Mouse (Mus musculus) hindbrain, embryonic 13.5 days (tissue): ENCODE results near the gene Cebpa. TPM values are rescaled to one million over a fixed set of nuclear protein-coding genes. Genes with fewer than 3 reads are reported as not detected.
A peak's percentile ranks its signal among the peaks of the same experiment; 100 is the strongest.

Source experiments
- ATAC-seq: fragments of 200-750 bp; cut with Nextera tagmentation; 2 replicates; pipeline ENCODE4 v1.8.0; 2017; ENCODE audit warnings: moderate TSS enrichment; ENCODE audit not compliant: low FRiP score
- H3K27ac ChIP-seq: fragments of 300-500 bp; sonication (generic); 2 replicates; pipeline ENCODE4 v1.5.1; 2015; ENCODE audit warnings: inconsistent platforms, mild to moderate bottlenecking, moderate library complexity
- H3K27me3 ChIP-seq: fragments of 300-500 bp; sonication (generic); 2 replicates; pipeline ENCODE4 v1.6.1; 2015; ENCODE audit warnings: mild to moderate bottlenecking, inconsistent platforms
- H3K36me3 ChIP-seq: fragments of 300-500 bp; sonication (generic); 2 replicates; pipeline ENCODE4 v1.6.1; 2015; ENCODE audit warnings: mild to moderate bottlenecking, inconsistent platforms
- H3K4me1 ChIP-seq: fragments of 300-500 bp; sonication (generic); replicated peaks from 2 replicates; pipeline ENCODE4 v1.6.1; 2015; ENCODE audit warnings: inconsistent platforms
- H3K4me2 ChIP-seq: fragments of 300-500 bp; sonication (generic); 2 replicates; pipeline ENCODE4 v1.6.1; 2015; ENCODE audit warnings: inconsistent platforms, mild to moderate bottlenecking, moderate library complexity
- H3K4me3 ChIP-seq: fragments of 300-500 bp; sonication (generic); 2 replicates; pipeline ENCODE4 v1.5.1; 2015; ENCODE audit warnings: mild to moderate bottlenecking, inconsistent platforms
- H3K9ac ChIP-seq: fragments of 300-500 bp; sonication (generic); 2 replicates; pipeline ENCODE4 v1.6.1; 2015; ENCODE audit warnings: mild to moderate bottlenecking, inconsistent platforms
- H3K9me3 ChIP-seq: fragments of 300-500 bp; sonication (generic); 2 replicates; pipeline ENCODE4 v1.6.1; 2016; ENCODE audit warnings: inconsistent platforms
- WGBS: fragments of 180-500 bp; shearing (Covaris S2); methylation state at CpG from one replicate; pipeline ENCODE4 v1.1.7; 2015; 5-methylcytosine and 5-hydroxymethylcytosine counted together
- microRNA-seq: library from miRNA; unstranded; fragments of <30 nt; microRNA quantifications from one replicate; pipeline ENCODE4, GENCODE M21; 2016
- polyA plus RNA-seq: library from polyadenylated mRNA; unstranded; fragments of >200 nt; fragmentation: Nextera tagmentation; extraction: Ambion mirVana; gene quantifications from 2 replicates; pipeline ENCODE4 v1.2.1, GENCODE M21; 2015

Gene Cebpa
- polyA plus RNA-seq, 1 experiment from 2014 or later, result 0.60 TPM

GRCm38 (mm10) chr7:35156561-35157477 is 37.7 kb downstream of the Cebpa start:
- ATAC-seq, result no peak
- Histone ChIP-seq H3K4me2 (no peak overlapping the region), H3K36me3 (no peaks in the 10 kb centered on the region), H3K4me3 (no peak overlapping the region), H3K27me3 (no peaks in the 10 kb centered on the region), H3K27ac (no peak overlapping the region), H3K9ac (no peak overlapping the region), H3K9me3 (no peaks in the 10 kb centered on the region), H3K4me1 (no peaks in the 10 kb centered on the region)
- WGBS, result 76% methylated on average over 16 of the region's 16 CpGs

GRCm38 (mm10) chr7:35157512-35157911 is 38.4 kb downstream of the Cebpa start:
- no peak overlapping the region for H3K9ac ChIP-seq
- H3K27me3 ChIP-seq, result no peaks in the 10 kb centered on the region
- H3K36me3 ChIP-seq, result no peaks in the 10 kb centered on the region
- no peak overlapping the region for H3K27ac ChIP-seq
- no peak for ATAC-seq
- no peak overlapping the region for H3K4me3 ChIP-seq
- WGBS, result 66% methylated on average over 3 of the region's 3 CpGs
- H3K4me2 ChIP-seq, result no peak overlapping the region
- no peaks in the 10 kb centered on the region for H3K4me1 ChIP-seq
- H3K9me3 ChIP-seq, result no peaks in the 10 kb centered on the region

- H3K4me1 ChIP-seq, result no peaks in the 10 kb centered on the region
- ATAC-seq, result no peak
- H3K4me3 ChIP-seq, result no peak overlapping the region
- H3K27me3 ChIP-seq, result 0 out of 2 replicates have a peak, but pooled peaks cover 8% of the 10 kb centered on the region
- H3K9ac ChIP-seq, result no peak overlapping the region
- no peaks in the 10 kb centered on the region for H3K36me3 ChIP-seq
- no peak overlapping the region for H3K27ac ChIP-seq
- 82% methylated on average over 6 of the region's 6 CpGs for WGBS
- H3K4me2 ChIP-seq, result no peak overlapping the region
- H3K9me3 ChIP-seq, result no peaks in the 10 kb centered on the region
These were observed 43.4 kb downstream of the Cebpa start for GRCm38 (mm10) chr7:35162443-35162842.

GRCm38 (mm10) chr7:35163600-35163999 is 44.5 kb downstream of the Cebpa start:
- H3K36me3 ChIP-seq, result no peaks in the 10 kb centered on the region
- H3K27ac ChIP-seq, result no peak overlapping the region
- no peak overlapping the region for H3K4me2 ChIP-seq
- H3K9ac ChIP-seq, result no peak overlapping the region
- no peaks in the 10 kb centered on the region for H3K9me3 ChIP-seq
- no peaks in the 10 kb centered on the region for H3K4me1 ChIP-seq
- H3K27me3 ChIP-seq, result 0 out of 2 replicates have a peak, but pooled peaks cover 8% of the 10 kb centered on the region
- 62% methylated on average over 7 of the region's 7 CpGs for WGBS
- no peak overlapping the region for H3K4me3 ChIP-seq
- ATAC-seq, result no peak

- H3K9ac ChIP-seq, result no peak overlapping the region
- no peak overlapping the region for H3K27ac ChIP-seq
- H3K27me3 ChIP-seq, result 0 out of 2 replicates have a peak, but pooled peaks cover 8% of the 10 kb centered on the region
- H3K4me2 ChIP-seq, result no peak overlapping the region
- no peaks in the 10 kb centered on the region for H3K36me3 ChIP-seq
- no peaks in the 10 kb centered on the region for H3K9me3 ChIP-seq
- ATAC-seq, result no peak
- 80% methylated on average over 6 of the region's 6 CpGs for whole genome bisulfite sequencing
- H3K4me1 ChIP-seq, result no peaks in the 10 kb centered on the region
- H3K4me3 ChIP-seq, result no peak overlapping the region
These were observed 45.0 kb downstream of the Cebpa start for GRCm38 (mm10) chr7:35164131-35164530.

GRCm38 (mm10) chr7:35166988-35167387 is 47.9 kb downstream of the Cebpa start:
- H3K27ac ChIP-seq, result no peak overlapping the region
- peaks cover 3% of the 10 kb centered on the region; the same call in 1 of the 2 replicates for H3K4me1 ChIP-seq
- no peaks in the 10 kb centered on the region for H3K9me3 ChIP-seq
- no peak for ATAC-seq
- H3K36me3 ChIP-seq, result no peaks in the 10 kb centered on the region
- WGBS, result 85% methylated on average over 5 of the region's 5 CpGs
- H3K4me2 ChIP-seq, result no peak overlapping the region
- H3K9ac ChIP-seq, result no peak overlapping the region
- H3K4me3 ChIP-seq, result no peak overlapping the region
- peaks cover 21% of the 10 kb centered on the region; the same call in 1 of the 2 replicates for H3K27me3 ChIP-seq

- 38% methylated on average over 2 of the region's 2 CpGs for WGBS
- no peak for ATAC-seq
- H3K4me3 ChIP-seq, result no peak overlapping the region
These were observed 48.8 kb downstream of the Cebpa start for GRCm38 (mm10) chr7:35167925-35168324.

DNA sequence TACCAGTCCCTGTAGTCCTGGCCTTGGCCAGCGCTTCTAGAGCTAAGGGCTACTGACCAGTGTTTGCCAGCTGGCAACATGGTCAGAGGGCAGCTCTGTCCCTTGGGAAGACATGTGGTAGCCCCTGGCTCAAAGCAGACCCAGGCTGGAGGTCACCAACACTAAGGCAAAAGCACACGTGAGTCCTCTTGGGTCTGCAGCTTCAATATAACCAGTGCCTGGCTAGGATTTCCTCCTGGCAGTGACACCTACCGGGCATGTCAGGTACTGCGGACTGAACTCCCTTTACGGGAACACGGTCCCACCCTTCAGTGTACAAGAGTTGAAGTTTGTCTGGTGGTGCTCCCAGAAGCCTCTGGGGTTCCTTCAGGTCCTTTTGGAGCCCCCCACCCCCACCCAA is 50.2 kb downstream of the Cebpa start:
- Histone ChIP-seq H3K27ac (no peak overlapping the region), H3K36me3 (no peaks in the 10 kb centered on the region), H3K9me3 (no peaks in the 10 kb centered on the region), H3K4me3 (no peak overlapping the region), H3K4me2 (no peak overlapping the region), H3K27me3 (peaks cover 36% of the 10 kb centered on the region), H3K9ac (no peak overlapping the region), H3K4me1 (peaks cover 6% of the 10 kb centered on the region; the same call in 1 of the 2 replicates)
- WGBS, result 16% methylated on average over 6 of the region's 6 CpGs
- ATAC-seq, result peak; percentile 11; the same call in 1 of the 2 replicates

More at GRCm38 (mm10) chr7:35167925-35168324, 48.8 kb downstream of the Cebpa start:
- no peak overlapping the region for H3K27ac ChIP-seq
- no peak overlapping the region for H3K9ac ChIP-seq
- peaks cover 28% of the 10 kb centered on the region for H3K27me3 ChIP-seq
- peaks cover 6% of the 10 kb centered on the region; the same call in 1 of the 2 replicates for H3K4me1 ChIP-seq
- H3K4me2 ChIP-seq, result no peak overlapping the region
- no peaks in the 10 kb centered on the region for H3K9me3 ChIP-seq
- no peaks in the 10 kb centered on the region for H3K36me3 ChIP-seq

Small RNAs within 50 kb of the gene (microRNA-seq; reads per million reads assigned to microRNA genes)
- not detected for gene Gm25033

Other genes starting within 250 kb of the Cebpa start
- 52.4 and 54.6 TPM in 2 replicates for gene Pepd, start 206.9 kb upstream of the Cebpa start, polyA plus RNA-seq
- gene Cebpg, start 62.7 kb upstream of the Cebpa start, polyA plus RNA-seq, result 38.6 and 41.4 TPM in 2 replicates
- gene Slc7a10, start 67.1 kb downstream of the Cebpa start, polyA plus RNA-seq, result 8.5 and 9.2 TPM in 2 replicates
- 26.0 and 27.2 TPM in 2 replicates for gene Lrp3, start 96.2 kb downstream of the Cebpa start, polyA plus RNA-seq
- gene Gpatch1, start 199.1 kb downstream of the Cebpa start, polyA plus RNA-seq, result 20.7 and 21.4 TPM in 2 replicates
- 3.4 and 3.9 TPM in 2 replicates for gene Rhpn2, start 214.9 kb downstream of the Cebpa start, polyA plus RNA-seq